Mouse (Mus musculus) MEL (cell line): Measurements from ENCODE around the gene Tec.

Source experiments
- CTCF ChIP-seq, 3 experiments: IDR thresholded peaks in 2 of 3; conservative IDR thresholded peaks in 1 of 3; 2 replicates each; pipeline ENCODE4 v1.5.1; 2011 to 2012; ENCODE audit warnings: low read length in 3 of 3, low read depth in 2 of 3, mild to moderate bottlenecking in 2 of 3, improper control_type of control experiment in 1 of 3, inconsistent platforms in 1 of 3, mixed read lengths in 1 of 3, moderate library complexity in 1 of 3; ENCODE audit not compliant: control insufficient read depth in 1 of 3, insufficient read depth in 1 of 3, poor library complexity in 1 of 3, severe bottlenecking in 1 of 3
- EP300 ChIP-seq, 2 experiments: IDR thresholded peaks; 2 replicates each; pipeline ENCODE4 v1.6.1; 2011; ENCODE audit warnings: improper control_type of control experiment in 2 of 2, low read length in 2 of 2, low read depth in 1 of 2, mild to moderate bottlenecking in 1 of 2
- GATA1 ChIP-seq: IDR thresholded peaks from 2 replicates; pipeline ENCODE4 v1.6.1; 2011; ENCODE audit warnings: low read depth, low read length, improper control_type of control experiment
- MAZ ChIP-seq: IDR thresholded peaks from 2 replicates; pipeline ENCODE4 v1.6.1; 2012; ENCODE audit warnings: low read depth, mild to moderate bottlenecking, inconsistent platforms, low read length, improper control_type of control experiment
- MEF2A ChIP-seq: IDR thresholded peaks from 2 replicates; pipeline ENCODE4 v1.6.1; 2014; ENCODE audit warnings: low read depth, mild to moderate bottlenecking, inconsistent platforms, low read length, improper control_type of control experiment; ENCODE audit not compliant: poor library complexity, insufficient replicate concordance, severe bottlenecking; ENCODE audit errors: extremely low read depth

- TF ChIP-seq MEF2A, result no peak
- no peak for TF ChIP-seq MAZ
- no peak for TF ChIP-seq GATA1
- TF ChIP-seq CTCF (IDR thresholded peaks at IDR 0.05 in 2 of 3, conservative IDR thresholded peaks at IDR 0.05 in 1 of 3; ENCODE audit: control insufficient read depth in 1 of 3, insufficient read depth in 1 of 3, low read depth in 2 of 3, low read length in 3 of 3, poor library complexity in 1 of 3, severe bottlenecking in 1 of 3), result peak; percentile 81 to 90 (median 84)
- TF ChIP-seq EP300 (IDR thresholded peaks at IDR 0.05; ENCODE audit: low read depth in 1 of 2, low read length in 2 of 2), result no peak
These were observed 23.3 kb upstream of the Tec start for GRCm38 (mm10) chr5:72891534-72891933.
